Mouse (Mus musculus) hindbrain, embryonic 15.5 days (tissue): ENCODE data around the gene Nrxn1. TPM values are rescaled to one million over a fixed set of nuclear protein-coding genes. Genes with fewer than 3 reads are reported as not detected.
"Not testable (repeated sequence)": the region's sequence is repeated elsewhere in the genome, so short reads cannot be mapped to it uniquely, and the experiment has no call there.

Experiments used
- ATAC-seq: fragments of 200-750 bp; cut with Nextera tagmentation; 2 replicates; pipeline ENCODE4 v1.8.0; 2017; ENCODE audit warnings: low read depth, moderate number of reproducible peaks, moderate TSS enrichment; ENCODE audit not compliant: low FRiP score
- H3K27ac ChIP-seq: fragments of 300-500 bp; sonication (generic); replicated peaks from 2 replicates; pipeline ENCODE4 v1.5.1; 2015; ENCODE audit warnings: mild to moderate bottlenecking, inconsistent platforms
- H3K27me3 ChIP-seq: fragments of 300-500 bp; sonication (generic); 2 replicates; pipeline ENCODE4 v1.6.1; 2015; ENCODE audit warnings: control low read depth, inconsistent platforms
- H3K36me3 ChIP-seq: fragments of 300-500 bp; sonication (generic); 2 replicates; pipeline ENCODE4 v1.6.1; 2015; ENCODE audit warnings: control low read depth, inconsistent platforms
- H3K4me1 ChIP-seq: fragments of 300-500 bp; sonication (generic); replicated peaks from 2 replicates; pipeline ENCODE4 v1.6.1; 2015; ENCODE audit warnings: control low read depth, inconsistent platforms
- H3K4me2 ChIP-seq: fragments of 300-500 bp; sonication (generic); 2 replicates; pipeline ENCODE4 v1.6.1; 2015; ENCODE audit warnings: moderate library complexity, mild to moderate bottlenecking, inconsistent platforms
- H3K4me3 ChIP-seq: fragments of 300-500 bp; sonication (generic); 2 replicates; pipeline ENCODE4 v1.5.1; 2015; ENCODE audit warnings: mild to moderate bottlenecking, inconsistent platforms
- H3K9ac ChIP-seq: fragments of 300-500 bp; sonication (generic); 2 replicates; pipeline ENCODE4 v1.6.1; 2015; ENCODE audit warnings: inconsistent platforms
- H3K9me3 ChIP-seq: fragments of 300-500 bp; sonication (generic); 2 replicates; pipeline ENCODE4 v1.6.1; 2016; ENCODE audit warnings: control low read depth, inconsistent platforms
- WGBS: fragments of 180-500 bp; shearing (Covaris S2); methylation state at CpG from one replicate; pipeline ENCODE4 v1.1.7; 2015; 5-methylcytosine and 5-hydroxymethylcytosine counted together
- polyA plus RNA-seq: library from polyadenylated mRNA; unstranded; fragments of >200 nt; fragmentation: Nextera tagmentation; extraction: Ambion mirVana; gene quantifications from 2 replicates; pipeline ENCODE4 v1.2.1, GENCODE M21; 2015

Gene Nrxn1
- polyA plus RNA-seq, 1 experiment from 2014 or later, result 241 TPM

- Histone ChIP-seq H3K9ac (no peak overlapping the region), H3K36me3 (no peaks in the 10 kb centered on the region), H3K27me3 (no peaks in the 10 kb centered on the region), H3K9me3 (no peaks in the 10 kb centered on the region), H3K4me3 (no peak overlapping the region), H3K4me2 (no peak overlapping the region), H3K4me1 (peaks cover 11% of the 10 kb centered on the region; the same call in 1 of the 2 replicates), H3K27ac (no peak overlapping the region; the same call in 1 of the 2 replicates)
- no peak for ATAC-seq
- 75% methylated on average over 7 of the region's 7 CpGs for WGBS
Observed at GRCm38 (mm10) chr17:90247071-90247849, 845.6 kb downstream of the Nrxn1 start.

- H3K36me3 ChIP-seq, result no peaks in the 10 kb centered on the region
- 41% methylated on average over 2 of the region's 2 CpGs for WGBS
- no peak overlapping the region for H3K4me2 ChIP-seq
- no peaks in the 10 kb centered on the region for H3K4me1 ChIP-seq
- no peak overlapping the region for H3K9ac ChIP-seq
- no peaks in the 10 kb centered on the region for H3K9me3 ChIP-seq
- H3K27ac ChIP-seq, result no peak overlapping the region
- ATAC-seq, result no peak
- H3K27me3 ChIP-seq, result no peaks in the 10 kb centered on the region
- no peak overlapping the region for H3K4me3 ChIP-seq
Observed at GRCm38 (mm10) chr17:90244339-90244738, 848.5 kb downstream of the Nrxn1 start.

- no peaks in the 10 kb centered on the region for H3K27me3 ChIP-seq
- no peak overlapping the region for H3K4me3 ChIP-seq
- H3K9ac ChIP-seq, result no peak overlapping the region
- no peaks in the 10 kb centered on the region for H3K9me3 ChIP-seq
- H3K36me3 ChIP-seq, result no peaks in the 10 kb centered on the region
- ATAC-seq, result no peak
- no peaks in the 10 kb centered on the region for H3K4me1 ChIP-seq
- WGBS, result 89% methylated on average over 3 of the region's 3 CpGs
- H3K4me2 ChIP-seq, result no peak overlapping the region
- no peak overlapping the region for H3K27ac ChIP-seq
Observed at GRCm38 (mm10) chr17:90238964-90239363, 853.9 kb downstream of the Nrxn1 start.

- no peak for ATAC-seq
- Histone ChIP-seq H3K4me1 (no peaks in the 10 kb centered on the region), H3K27ac (no peak overlapping the region), H3K4me3 (no peak overlapping the region), H3K9me3 (no peaks in the 10 kb centered on the region), H3K4me2 (no peak overlapping the region), H3K36me3 (no peaks in the 10 kb centered on the region), H3K27me3 (no peaks in the 10 kb centered on the region), H3K9ac (no peak overlapping the region)
- WGBS, result 95% methylated on average over 2 of the region's 2 CpGs
Observed at GRCm38 (mm10) chr17:90238517-90238916, 854.4 kb downstream of the Nrxn1 start.

GRCm38 (mm10) chr17:90235674-90236073 is 857.2 kb downstream of the Nrxn1 start:
- not testable (repeated sequence) for H3K9ac ChIP-seq, H3K27ac ChIP-seq, H3K27me3 ChIP-seq, H3K9me3 ChIP-seq, H3K4me2 ChIP-seq, ATAC-seq, H3K4me1 ChIP-seq, H3K4me3 ChIP-seq, H3K36me3 ChIP-seq
- 96% methylated on average over 1 of the region's 1 CpGs for WGBS

- no peak for ATAC-seq
- no peak overlapping the region for H3K4me2 ChIP-seq
- 88% methylated on average over 2 of the region's 2 CpGs for WGBS
Observed at GRCm38 (mm10) chr17:90234806-90235205, 858.1 kb downstream of the Nrxn1 start.

GRCm38 (mm10) chr17:90208547-90208946 is 884.3 kb downstream of the Nrxn1 start:
- peaks cover 6% of the 10 kb centered on the region; the same call in 1 of the 2 replicates for H3K4me1 ChIP-seq
- no peaks in the 10 kb centered on the region for H3K36me3 ChIP-seq
- no peaks in the 10 kb centered on the region for H3K27me3 ChIP-seq
- no peak overlapping the region for H3K4me3 ChIP-seq
- H3K9ac ChIP-seq, result no peak overlapping the region
- H3K4me2 ChIP-seq, result no peak overlapping the region
- H3K9me3 ChIP-seq, result no peaks in the 10 kb centered on the region
- no peak for ATAC-seq
- H3K27ac ChIP-seq, result no peak overlapping the region

More at GRCm38 (mm10) chr17:90234806-90235205, 858.1 kb downstream of the Nrxn1 start:
- H3K27me3 ChIP-seq, result no peaks in the 10 kb centered on the region
- H3K4me3 ChIP-seq, result no peak overlapping the region
- H3K27ac ChIP-seq, result no peak overlapping the region
- no peak overlapping the region for H3K9ac ChIP-seq
- H3K9me3 ChIP-seq, result no peaks in the 10 kb centered on the region
- H3K36me3 ChIP-seq, result no peaks in the 10 kb centered on the region
- H3K4me1 ChIP-seq, result no peaks in the 10 kb centered on the region

- Histone ChIP-seq H3K27ac (0 out of 2 replicates have a peak overlapping the region, but pooled peaks have one; percentile 11), H3K9ac (no peak overlapping the region), H3K9me3 (no peaks in the 10 kb centered on the region), H3K27me3 (no peaks in the 10 kb centered on the region), H3K4me1 (peaks cover 6% of the 10 kb centered on the region; the same call in 1 of the 2 replicates), H3K4me3 (no peak overlapping the region), H3K4me2 (no peak overlapping the region), H3K36me3 (no peaks in the 10 kb centered on the region)
- WGBS, result 32% methylated on average over 5 of the region's 5 CpGs
- ATAC-seq, result peak; percentile 39; the same call in 1 of the 2 replicates
Observed at GRCm38 (mm10) chr17:90207617-90208016, 885.3 kb downstream of the Nrxn1 start.

GRCm38 (mm10) chr17:90203993-90204392 is 888.9 kb downstream of the Nrxn1 start:
- Histone ChIP-seq H3K36me3 (no peaks in the 10 kb centered on the region), H3K9me3 (no peaks in the 10 kb centered on the region), H3K9ac (no peak overlapping the region), H3K27me3 (no peaks in the 10 kb centered on the region), H3K27ac (no peak overlapping the region), H3K4me2 (no peak overlapping the region), H3K4me3 (no peak overlapping the region), H3K4me1 (peaks cover 6% of the 10 kb centered on the region; the same call in 1 of the 2 replicates)
- ATAC-seq, result no peak

GRCm38 (mm10) chr17:90202785-90203184 is 890.1 kb downstream of the Nrxn1 start:
- H3K27ac ChIP-seq, result no peak overlapping the region
- no peak overlapping the region for H3K4me3 ChIP-seq
- 78% methylated on average over 2 of the region's 2 CpGs for WGBS
- no peaks in the 10 kb centered on the region for H3K9me3 ChIP-seq
- ATAC-seq, result no peak
- no peak overlapping the region for H3K9ac ChIP-seq
- H3K4me1 ChIP-seq, result peaks cover 2% of the 10 kb centered on the region; the same call in 1 of the 2 replicates
- H3K36me3 ChIP-seq, result no peaks in the 10 kb centered on the region
- no peak overlapping the region for H3K4me2 ChIP-seq
- no peaks in the 10 kb centered on the region for H3K27me3 ChIP-seq

GRCm38 (mm10) chr17:90196772-90197171 is 896.1 kb downstream of the Nrxn1 start:
- no peak overlapping the region for H3K4me2 ChIP-seq
- peaks cover 3% of the 10 kb centered on the region for H3K4me1 ChIP-seq
- H3K27me3 ChIP-seq, result no peaks in the 10 kb centered on the region
- H3K36me3 ChIP-seq, result no peaks in the 10 kb centered on the region
- no peak overlapping the region for H3K4me3 ChIP-seq
- H3K9ac ChIP-seq, result no peak overlapping the region
- 0% methylated on average over 1 of the region's 1 CpGs for WGBS
- ATAC-seq, result 0 out of 2 replicates have a peak, but pooled peaks have one; percentile 38
- no peak overlapping the region for H3K27ac ChIP-seq
- no peaks in the 10 kb centered on the region for H3K9me3 ChIP-seq

GRCm38 (mm10) chr17:90141602-90142001 is 951.3 kb downstream of the Nrxn1 start:
- Histone ChIP-seq H3K27ac (no peak overlapping the region), H3K27me3 (no peaks in the 10 kb centered on the region), H3K4me1 (no peaks in the 10 kb centered on the region), H3K4me2 (no peak overlapping the region), H3K36me3 (no peaks in the 10 kb centered on the region), H3K4me3 (no peak overlapping the region), H3K9me3 (no peaks in the 10 kb centered on the region), H3K9ac (no peak overlapping the region)
- WGBS, result 59% methylated on average over 4 of the region's 4 CpGs
- ATAC-seq, result no peak
